Mouse (Mus musculus) E14TG2a.4 (cell line): ENCODE results near the gene Rgma.

Experiments
- H3K27me3 ChIP-seq: 2 replicates; pipeline ENCODE4 v1.6.1; 2014; ENCODE audit warnings: low read length, control low read depth; ENCODE audit not compliant: insufficient read depth
- H3K36me3 ChIP-seq: 2 replicates; pipeline ENCODE4 v1.6.1; 2014; ENCODE audit warnings: low read length, control low read depth; ENCODE audit not compliant: insufficient read depth
- H3K4me1 ChIP-seq: replicated peaks from 2 replicates; pipeline ENCODE4 v1.6.1; 2014; ENCODE audit warnings: low read depth, low read length, control low read depth
- H3K4me3 ChIP-seq: replicated peaks from 2 replicates; pipeline ENCODE4 v1.5.1; 2014; ENCODE audit warnings: mild to moderate bottlenecking, low read length
- H3K9me3 ChIP-seq: 2 replicates; pipeline ENCODE4 v1.6.1; 2014; ENCODE audit warnings: low read length, control low read depth
- CTCF ChIP-seq: conservative IDR thresholded peaks from 2 replicates; pipeline ENCODE4 v1.5.1; 2014; ENCODE audit warnings: low read length
- NANOG ChIP-seq: IDR thresholded peaks from 2 replicates; pipeline ENCODE4 v1.6.1; 2014; ENCODE audit warnings: borderline replicate concordance, low read length, mixed read lengths
- POU5F1 ChIP-seq: IDR thresholded peaks from 2 replicates; pipeline ENCODE4 v1.6.1; 2014; ENCODE audit warnings: low read length, borderline replicate concordance

The Rgma gene

GRCm38 (mm10) chr7:73400051-73400916 is 25.0 kb downstream of the Rgma start:
- Histone ChIP-seq H3K4me1 (peaks cover 58% of the 10 kb centered on the region), H3K9me3 (no peaks in the 10 kb centered on the region), H3K27me3 (peaks cover 96% of the 10 kb centered on the region), H3K4me3 (peak overlapping the region; percentile 70), H3K36me3 (no peaks in the 10 kb centered on the region)
- TF ChIP-seq CTCF (no peak), NANOG (peak; percentile 94), POU5F1 (peak; percentile 97)

- peaks cover 95% of the 10 kb centered on the region for H3K27me3 ChIP-seq
Observed at GRCm38 (mm10) chr7:73402106-73402505, 26.8 kb downstream of the Rgma start.

GRCm38 (mm10) chr7:73402671-73403070 is 27.4 kb downstream of the Rgma start:
- peaks cover 95% of the 10 kb centered on the region for H3K27me3 ChIP-seq
- H3K9me3 ChIP-seq = peaks cover 20% of the 10 kb centered on the region
- TF ChIP-seq CTCF (no peak), NANOG (no peak), POU5F1 (no peak)
- H3K4me1 ChIP-seq = peaks cover 54% of the 10 kb centered on the region
- H3K36me3 ChIP-seq = no peaks in the 10 kb centered on the region
- H3K4me3 ChIP-seq = no peak overlapping the region

More at GRCm38 (mm10) chr7:73402106-73402505, 26.8 kb downstream of the Rgma start:
- H3K36me3 ChIP-seq = no peaks in the 10 kb centered on the region
- no peak overlapping the region for H3K4me3 ChIP-seq
- H3K4me1 ChIP-seq = peaks cover 58% of the 10 kb centered on the region
- H3K9me3 ChIP-seq = peaks cover 14% of the 10 kb centered on the region
- TF ChIP-seq NANOG = no peak
- no peak for TF ChIP-seq POU5F1
- no peak for TF ChIP-seq CTCF

- H3K36me3 ChIP-seq = no peaks in the 10 kb centered on the region
- H3K4me3 ChIP-seq = no peak overlapping the region
- H3K9me3 ChIP-seq = peaks cover 23% of the 10 kb centered on the region
- peaks cover 95% of the 10 kb centered on the region for H3K27me3 ChIP-seq
- TF ChIP-seq NANOG (no peak; the same call in 1 of the 2 replicates), POU5F1 (no peak), CTCF (no peak)
- peaks cover 45% of the 10 kb centered on the region for H3K4me1 ChIP-seq
Observed at GRCm38 (mm10) chr7:73403538-73403937, 28.2 kb downstream of the Rgma start.

- peaks cover 32% of the 10 kb centered on the region for H3K4me1 ChIP-seq
- peaks cover 23% of the 10 kb centered on the region for H3K9me3 ChIP-seq
- peaks cover 95% of the 10 kb centered on the region for H3K27me3 ChIP-seq
- no peak overlapping the region for H3K4me3 ChIP-seq
- TF ChIP-seq POU5F1 (no peak), CTCF (no peak), NANOG (no peak)
- no peaks in the 10 kb centered on the region for H3K36me3 ChIP-seq
Observed at GRCm38 (mm10) chr7:73405550-73405949, 30.2 kb downstream of the Rgma start.

GRCm38 (mm10) chr7:73411523-73411922 is 36.2 kb downstream of the Rgma start:
- Histone ChIP-seq H3K4me3 (no peak overlapping the region), H3K27me3 (peaks cover 86% of the 10 kb centered on the region), H3K4me1 (peaks cover 39% of the 10 kb centered on the region), H3K36me3 (no peaks in the 10 kb centered on the region), H3K9me3 (peaks cover 14% of the 10 kb centered on the region)
- TF ChIP-seq NANOG (no peak), CTCF (no peak), POU5F1 (no peak)

GRCm38 (mm10) chr7:73411986-73412385 is 36.7 kb downstream of the Rgma start:
- H3K9me3 ChIP-seq = peaks cover 10% of the 10 kb centered on the region
- peaks cover 85% of the 10 kb centered on the region for H3K27me3 ChIP-seq
- no peak for TF ChIP-seq NANOG
- TF ChIP-seq CTCF = no peak
- TF ChIP-seq POU5F1 = no peak
- peaks cover 39% of the 10 kb centered on the region for H3K4me1 ChIP-seq
- no peaks in the 10 kb centered on the region for H3K36me3 ChIP-seq
- no peak overlapping the region for H3K4me3 ChIP-seq

- Histone ChIP-seq H3K27me3 (peaks cover 85% of the 10 kb centered on the region), H3K36me3 (no peaks in the 10 kb centered on the region), H3K4me3 (no peak overlapping the region), H3K9me3 (peaks cover 6% of the 10 kb centered on the region), H3K4me1 (peaks cover 39% of the 10 kb centered on the region)
- no peak for TF ChIP-seq NANOG
- TF ChIP-seq CTCF = no peak
- TF ChIP-seq POU5F1 = no peak
Observed at GRCm38 (mm10) chr7:73412419-73412818, 37.1 kb downstream of the Rgma start.

- H3K9me3 ChIP-seq = no peaks in the 10 kb centered on the region
- peaks cover 54% of the 10 kb centered on the region for H3K4me1 ChIP-seq
- H3K27me3 ChIP-seq = peaks cover 78% of the 10 kb centered on the region
- TF ChIP-seq NANOG (no peak), POU5F1 (no peak), CTCF (no peak)
- no peaks in the 10 kb centered on the region for H3K36me3 ChIP-seq
- no peak overlapping the region for H3K4me3 ChIP-seq
Observed at GRCm38 (mm10) chr7:73414192-73414591, 38.9 kb downstream of the Rgma start.
